Mouse (Mus musculus): ENCODE results near the gene Hist1h3e. TPM values are rescaled to one million over a fixed set of nuclear protein-coding genes. Genes with fewer than 3 reads are reported as not detected.
A peak's percentile ranks its signal among the peaks of the same experiment; 100 is the strongest.

The Hist1h3e gene
- polyA plus RNA-seq, 1 experiment from 2014 or later: 4.4 TPM

Small RNA genes within 50 kb of the gene (microRNA-seq; reads per million reads assigned to microRNA genes)
- gene Gm44297 (not detected), gene Gm44359 (not detected), gene Gm44394 (not detected), gene n-TStga1 (6.3 reads per million, percentile 21 among the genes with 10 or more reads in this experiment)

Other genes starting within 250 kb of the Hist1h3e start
- 11.2 and 12.6 TPM in 2 replicates for gene Zfp322a, start 193.2 kb downstream of the Hist1h3e start, polyA plus RNA-seq (2015; fragmentation: Nextera tagmentation; extraction: Ambion mirVana)
- gene Abt1, start 138.5 kb downstream of the Hist1h3e start, polyA plus RNA-seq (2015; fragmentation: Nextera tagmentation; extraction: Ambion mirVana): 5.1 and 5.2 TPM in 2 replicates
- gene Btn1a1, start 96.5 kb downstream of the Hist1h3e start, polyA plus RNA-seq (2015; fragmentation: Nextera tagmentation; extraction: Ambion mirVana): 1.6 and 2.1 TPM in 2 replicates
- gene Btn2a2, start 73.5 kb downstream of the Hist1h3e start, polyA plus RNA-seq (2015; fragmentation: Nextera tagmentation; extraction: Ambion mirVana): not detected in 2 replicates
- 4.6 and 7.0 TPM in 2 replicates for gene Hist1h4h, start 31.3 kb downstream of the Hist1h3e start, polyA plus RNA-seq (2015; fragmentation: Nextera tagmentation; extraction: Ambion mirVana)
- 8.3 and 9.7 TPM in 2 replicates for gene Hist1h2af, start 28.5 kb downstream of the Hist1h3e start, polyA plus RNA-seq (2015; fragmentation: Nextera tagmentation; extraction: Ambion mirVana)
- gene Hist1h3g, start 26.9 kb downstream of the Hist1h3e start, polyA plus RNA-seq (2015; fragmentation: Nextera tagmentation; extraction: Ambion mirVana): 9.4 and 11.7 TPM in 2 replicates
- 1.5 and 1.6 TPM in 2 replicates for gene Hist1h2bh, start 19.0 kb downstream of the Hist1h3e start, polyA plus RNA-seq (2015; fragmentation: Nextera tagmentation; extraction: Ambion mirVana)
- gene Hist1h3f, start 18.3 kb downstream of the Hist1h3e start, polyA plus RNA-seq (2015; fragmentation: Nextera tagmentation; extraction: Ambion mirVana): 0.99 and 1.4 TPM in 2 replicates
- gene Hist1h4f, start 10.7 kb downstream of the Hist1h3e start, polyA plus RNA-seq (2015; fragmentation: Nextera tagmentation; extraction: Ambion mirVana): 1.4 and 2.5 TPM in 2 replicates
- 1.1 TPM in 2 replicates for gene Hist1h1d, start 9.1 kb downstream of the Hist1h3e start, polyA plus RNA-seq (2015; fragmentation: Nextera tagmentation; extraction: Ambion mirVana)
- gene Hist1h2ae, start 8.9 kb upstream of the Hist1h3e start, polyA plus RNA-seq (2015; fragmentation: Nextera tagmentation; extraction: Ambion mirVana): 75.0 and 100 TPM in 2 replicates
- 10.0 and 11.6 TPM in 2 replicates for gene Hist1h2bg, start 9.0 kb upstream of the Hist1h3e start, polyA plus RNA-seq (2015; fragmentation: Nextera tagmentation; extraction: Ambion mirVana)
- 4.0 and 6.7 TPM in 2 replicates for gene Hist1h2bf, start 11.8 kb upstream of the Hist1h3e start, polyA plus RNA-seq (2015; fragmentation: Nextera tagmentation; extraction: Ambion mirVana)
- gene Hist1h2ad, start 12.0 kb upstream of the Hist1h3e start, polyA plus RNA-seq (2015; fragmentation: Nextera tagmentation; extraction: Ambion mirVana): 3.6 and 4.1 TPM in 2 replicates
- gene Hist1h3d, start 13.4 kb upstream of the Hist1h3e start, polyA plus RNA-seq (2015; fragmentation: Nextera tagmentation; extraction: Ambion mirVana): 6.0 and 7.4 TPM in 2 replicates
- gene Hist1h4d, start 19.2 kb upstream of the Hist1h3e start, polyA plus RNA-seq (2015; fragmentation: Nextera tagmentation; extraction: Ambion mirVana): 125 and 146 TPM in 2 replicates
- gene Hist1h2be, start 58.8 kb upstream of the Hist1h3e start, polyA plus RNA-seq (2015; fragmentation: Nextera tagmentation; extraction: Ambion mirVana): 1.8 and 1.9 TPM in 2 replicates
- gene Hist1h1e, start 60.2 kb upstream of the Hist1h3e start, polyA plus RNA-seq (2015; fragmentation: Nextera tagmentation; extraction: Ambion mirVana): 24.7 and 26.6 TPM in 2 replicates
- gene Hist1h2ac, start 121.6 kb upstream of the Hist1h3e start, polyA plus RNA-seq (2015; fragmentation: Nextera tagmentation; extraction: Ambion mirVana): 1.2 and 1.4 TPM in 2 replicates
- 136 and 151 TPM in 2 replicates for gene Hist1h2bc, start 121.8 kb upstream of the Hist1h3e start, polyA plus RNA-seq (2015; fragmentation: Nextera tagmentation; extraction: Ambion mirVana)
- gene Hist1h1t, start 133.4 kb upstream of the Hist1h3e start, polyA plus RNA-seq (2015; fragmentation: Nextera tagmentation; extraction: Ambion mirVana): 0.17 TPM in 1 of 2 replicates, not detected in the other
- 7.3 and 8.8 TPM in 2 replicates for gene Hist1h4c, start 136.1 kb upstream of the Hist1h3e start, polyA plus RNA-seq (2015; fragmentation: Nextera tagmentation; extraction: Ambion mirVana)
- 13.6 and 16.4 TPM in 2 replicates for gene Hfe, start 148.5 kb upstream of the Hist1h3e start, polyA plus RNA-seq (2015; fragmentation: Nextera tagmentation; extraction: Ambion mirVana)
- gene Hist1h1c, start 176.4 kb upstream of the Hist1h3e start, polyA plus RNA-seq (2015; fragmentation: Nextera tagmentation; extraction: Ambion mirVana): 81.0 and 85.5 TPM in 2 replicates
- 6.4 and 7.3 TPM in 2 replicates for gene Hist1h3c, start 183.2 kb upstream of the Hist1h3e start, polyA plus RNA-seq (2015; fragmentation: Nextera tagmentation; extraction: Ambion mirVana)
- 5.6 and 5.7 TPM in 2 replicates for gene Hist1h2bb, start 184.4 kb upstream of the Hist1h3e start, polyA plus RNA-seq (2015; fragmentation: Nextera tagmentation; extraction: Ambion mirVana)
- gene Hist1h2ab, start 188.8 kb upstream of the Hist1h3e start, polyA plus RNA-seq (2015; fragmentation: Nextera tagmentation; extraction: Ambion mirVana): 60.0 and 64.5 TPM in 2 replicates
- 13.6 and 15.4 TPM in 2 replicates for gene Hist1h3b, start 189.9 kb upstream of the Hist1h3e start, polyA plus RNA-seq (2015; fragmentation: Nextera tagmentation; extraction: Ambion mirVana)
- gene Hist1h4b, start 194.6 kb upstream of the Hist1h3e start, polyA plus RNA-seq (2015; fragmentation: Nextera tagmentation; extraction: Ambion mirVana): 2.7 and 4.1 TPM in 2 replicates
- 0.40 TPM in 1 of 2 replicates, not detected in the other for gene Hist1h4a, start 198.9 kb upstream of the Hist1h3e start, polyA plus RNA-seq (2015; fragmentation: Nextera tagmentation; extraction: Ambion mirVana)
- gene Hist1h3a, start 200.0 kb upstream of the Hist1h3e start, polyA plus RNA-seq (2015; fragmentation: Nextera tagmentation; extraction: Ambion mirVana): 6.4 and 7.6 TPM in 2 replicates
- 3.5 and 4.3 TPM in 2 replicates for gene Hist1h1a, start 201.3 kb upstream of the Hist1h3e start, polyA plus RNA-seq (2015; fragmentation: Nextera tagmentation; extraction: Ambion mirVana)
- gene Trim38, start 207.5 kb upstream of the Hist1h3e start, polyA plus RNA-seq (2015; fragmentation: Nextera tagmentation; extraction: Ambion mirVana): not detected in 2 replicates
- 1.5 and 1.8 TPM in 2 replicates for gene Slc17a2, start 244.6 kb upstream of the Hist1h3e start, polyA plus RNA-seq (2015; fragmentation: Nextera tagmentation; extraction: Ambion mirVana)

Measured in liver, embryonic 15.5 days (tissue).